Mouse (Mus musculus) heart, adult 2 months (tissue): ENCODE measurements around the gene Ccdc157.

Source experiments
- CTCF ChIP-seq: fragments of 200-600 bp; IDR thresholded peaks from 2 replicates; pipeline ENCODE4 v1.8.1; 2022; ENCODE audit warnings: antibody characterized with exemption, mild to moderate bottlenecking, moderate library complexity
- EP300 ChIP-seq: fragments of 200-500 bp; IDR thresholded peaks from 2 replicates; pipeline ENCODE4 v1.6.1; 2011; ENCODE audit warnings: low read depth, low read length, control low read depth; ENCODE audit not compliant: insufficient read depth
- POLR2A ChIP-seq: fragments of 200-500 bp; IDR thresholded peaks from 2 replicates; pipeline ENCODE4 v1.6.1; 2011; ENCODE audit warnings: mild to moderate bottlenecking, low read depth, low read length, control low read depth; ENCODE audit not compliant: insufficient read depth

- no peak for TF ChIP-seq CTCF
- no peak for TF ChIP-seq EP300
- TF ChIP-seq POLR2A = no peak
Measured at GRCm38 (mm10) chr11:4116458-4117141, 43.5 kb downstream of the Ccdc157 start.
